Mouse (Mus musculus): ENCODE results near the gene A430005L14Rik.
A peak's percentile ranks its signal among the peaks of the same experiment; 100 is the strongest.
"Not testable (repeated sequence)": the region's sequence is repeated elsewhere in the genome, so short reads cannot be mapped to it uniquely, and the experiment has no call there.

Gene A430005L14Rik

GRCm38 (mm10) chr4:153956569-153957405 lies at the start of gene A430005L14Rik:
Gene A430005L14Rik, plus strand, starts transcription at chr4:153957237.
- peak; percentile 95 for DNase-seq (ENCODE audit: low spot score)

GRCm38 (mm10) chr4:153907573-153907972 lies 49.5 kb upstream of the A430005L14Rik start:
- DNase-seq (ENCODE audit: low spot score), result no peak

DNA sequence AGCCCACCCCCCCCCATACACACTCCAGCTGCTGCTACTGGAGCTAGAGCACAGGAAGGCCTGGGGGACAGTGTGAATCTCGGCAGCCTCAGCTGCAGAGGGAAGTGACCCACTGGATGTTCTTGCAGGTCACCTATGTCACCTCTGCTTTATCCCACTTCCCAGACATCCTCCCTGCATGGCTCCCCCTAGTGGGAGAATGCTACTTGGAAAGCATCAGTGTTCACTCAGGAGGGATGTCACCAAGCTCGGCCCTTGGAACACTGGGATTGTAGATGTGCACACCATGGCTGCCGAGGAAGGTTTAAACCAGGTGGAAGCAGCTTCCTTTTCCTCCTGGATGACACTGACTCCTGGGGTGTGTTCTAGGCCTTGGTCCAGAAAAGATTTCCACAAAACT lies 43.4 kb upstream of the A430005L14Rik start:
- no peak for DNase-seq (ENCODE audit: low spot score)

DNA sequence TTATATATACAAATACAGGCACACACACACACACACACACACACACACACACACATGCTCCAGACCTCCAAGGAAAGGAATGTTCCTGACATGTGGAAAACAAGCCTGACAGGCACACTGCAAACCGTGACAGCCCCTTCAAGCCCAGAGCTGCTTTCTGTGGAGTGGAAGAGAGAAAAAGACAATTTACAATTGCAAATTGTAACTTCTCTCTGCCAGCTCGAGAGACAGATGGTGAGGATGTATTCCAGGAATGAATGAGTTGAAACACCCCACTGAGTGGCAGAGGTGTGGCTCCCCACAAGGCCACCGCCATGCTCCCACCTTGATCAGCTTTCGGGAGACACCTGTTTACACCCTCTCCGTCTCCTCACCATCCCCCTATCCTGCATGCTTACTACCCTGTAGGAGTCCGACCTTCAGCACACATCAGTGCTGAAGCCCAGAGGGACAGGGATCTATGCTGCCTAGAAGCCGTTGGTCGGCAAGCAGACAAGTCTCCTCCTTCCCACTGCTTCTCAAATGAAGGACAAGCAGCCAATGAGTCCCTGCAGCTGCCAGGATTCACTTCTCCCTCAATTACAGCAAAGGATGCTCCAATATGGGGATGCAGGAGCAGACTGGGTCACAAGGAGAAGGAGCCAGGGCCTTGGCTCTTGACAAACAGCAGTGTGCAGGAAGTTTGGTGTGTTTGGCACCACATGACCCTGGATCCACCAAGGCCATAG lies 39.1 kb upstream of the A430005L14Rik start:
- DNase-seq (ENCODE audit: low spot score), result no peak

DNA sequence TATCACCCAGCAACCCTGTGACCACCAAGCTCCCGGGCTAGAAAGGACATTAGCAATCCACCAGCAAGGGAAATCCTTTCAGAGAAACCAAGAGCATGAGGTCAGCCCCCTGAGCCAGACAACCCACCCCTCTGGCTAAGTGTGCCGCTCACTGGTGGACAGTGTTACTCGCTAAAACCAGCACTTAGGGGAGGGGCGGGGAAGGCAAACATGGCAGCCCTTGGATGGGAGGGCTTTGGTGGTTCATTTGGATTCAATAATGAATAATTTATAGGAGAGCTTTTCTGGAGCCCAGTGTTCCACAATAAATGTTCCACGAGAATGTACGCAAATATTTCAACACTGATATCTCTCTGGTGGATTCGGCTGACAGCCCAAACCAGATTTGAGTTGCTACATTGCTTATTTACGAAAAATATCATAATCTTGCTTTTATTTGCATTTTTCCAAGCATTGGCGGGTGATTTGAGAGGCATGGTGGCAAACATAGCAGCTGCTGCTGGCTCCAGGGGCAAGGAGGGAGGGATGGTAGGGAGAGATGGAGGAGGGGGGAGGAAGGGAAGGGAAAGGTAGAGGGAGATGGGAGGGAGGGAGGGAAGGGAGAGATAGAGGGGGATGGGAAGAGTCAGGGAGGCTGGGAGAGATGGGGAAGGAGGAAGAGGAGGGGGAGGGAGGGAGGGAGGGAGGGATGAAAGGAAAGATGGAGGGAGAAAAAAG lies 36.4 kb upstream of the A430005L14Rik start:
- no peak for DNase-seq (ENCODE audit: low spot score)

- DNase-seq (ENCODE audit: low spot score), result not testable (repeated sequence)
These were observed 34.9 kb upstream of the A430005L14Rik start for GRCm38 (mm10) chr4:153922090-153922489.

DNA sequence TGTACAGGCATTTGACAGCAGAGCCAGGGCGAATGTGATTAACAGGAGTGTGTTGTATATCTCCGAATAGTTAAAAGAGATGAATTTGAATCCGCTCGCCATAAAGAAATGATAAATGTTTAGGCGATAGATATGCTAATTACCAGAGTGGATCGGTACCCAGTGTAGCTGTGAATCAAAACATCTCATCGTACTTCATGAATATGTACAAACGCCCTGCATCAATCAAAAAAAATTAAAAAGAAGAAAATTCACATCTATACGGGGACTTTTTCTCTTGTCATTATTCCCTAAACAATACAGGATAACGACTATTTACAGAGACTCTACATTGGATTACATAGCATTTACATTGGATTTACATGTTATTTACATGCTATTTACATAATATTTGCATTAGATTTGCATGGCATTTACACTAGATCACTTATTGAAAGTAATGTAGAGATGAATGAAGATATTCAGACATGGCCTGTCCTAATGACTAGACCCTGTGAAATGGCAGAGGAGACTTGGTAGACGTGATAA lies 28.2 kb upstream of the A430005L14Rik start:
- no peak for DNase-seq (ENCODE audit: low spot score)

GRCm38 (mm10) chr4:153929425-153929824 lies 27.6 kb upstream of the A430005L14Rik start:
- DNase-seq (ENCODE audit: low spot score), result no peak

- no peak for DNase-seq (ENCODE audit: low spot score)
These were observed 27.1 kb upstream of the A430005L14Rik start for GRCm38 (mm10) chr4:153929921-153930320.

DNA sequence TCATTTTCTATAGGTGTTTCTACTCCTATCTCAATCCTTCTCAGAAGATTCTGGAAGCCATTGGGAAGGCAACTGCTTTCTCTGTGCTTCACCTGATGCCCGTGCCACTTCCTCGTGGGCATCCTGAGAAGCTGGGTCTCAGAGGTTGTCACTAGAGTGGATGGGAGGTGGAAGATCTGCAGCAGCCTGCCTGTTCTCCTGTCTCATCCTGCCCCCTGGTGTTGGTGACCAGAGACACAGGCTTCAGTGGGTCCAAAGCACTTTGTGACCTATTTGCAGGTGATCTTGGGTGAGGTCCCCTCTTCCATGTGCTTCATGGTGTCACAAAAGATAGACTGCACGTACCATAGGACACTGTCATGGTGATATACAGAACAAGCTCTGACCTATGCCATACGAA lies 13.8 kb upstream of the A430005L14Rik start:
- no peak for DNase-seq (ENCODE audit: low spot score)

DNA sequence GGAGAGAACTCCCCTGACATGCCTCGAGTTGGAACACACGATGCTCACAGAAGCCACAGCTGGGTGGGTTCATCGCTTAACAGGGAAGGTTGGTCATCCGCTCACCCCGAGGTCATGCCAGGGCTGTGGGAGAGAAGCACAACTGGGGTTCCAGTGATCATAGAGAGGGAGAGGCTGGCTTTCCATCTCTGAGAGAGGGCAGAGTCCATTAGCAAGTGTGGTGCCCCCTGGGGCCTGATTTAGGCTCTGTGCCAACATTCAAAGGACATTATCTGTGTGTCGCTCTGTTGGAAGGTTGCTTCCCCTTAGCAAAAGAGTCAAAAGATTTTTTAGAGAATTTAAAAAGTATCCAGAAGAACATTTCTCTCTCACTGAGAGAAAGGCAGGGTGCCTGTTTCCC lies 12.8 kb upstream of the A430005L14Rik start:
- no peak for DNase-seq (ENCODE audit: low spot score)

- no peak for DNase-seq (ENCODE audit: low spot score)
These were observed 11.3 kb upstream of the A430005L14Rik start for GRCm38 (mm10) chr4:153945741-153946140.

- DNase-seq (ENCODE audit: low spot score), result no peak
These were observed 6.7 kb upstream of the A430005L14Rik start for GRCm38 (mm10) chr4:153950372-153950771.

DNA sequence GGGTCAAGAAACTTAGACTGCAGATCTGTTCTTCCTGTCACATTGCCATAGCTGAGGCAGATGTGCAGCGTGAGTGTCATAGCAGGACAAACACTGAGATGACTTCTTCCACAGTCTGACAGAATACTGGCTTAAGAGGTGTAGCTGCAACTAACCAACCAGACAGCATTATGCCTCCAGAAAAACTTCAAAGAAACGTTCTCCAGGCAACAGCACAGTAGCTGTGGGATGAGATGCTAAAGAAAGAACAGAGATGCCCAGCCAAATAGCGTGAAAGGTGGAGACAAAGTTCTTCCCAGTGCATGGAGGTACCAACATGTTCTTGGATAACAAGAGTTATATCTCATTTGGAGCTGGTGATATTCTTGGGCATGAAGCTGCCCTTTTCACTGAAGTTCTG lies 5.9 kb upstream of the A430005L14Rik start:
- no peak for DNase-seq (ENCODE audit: low spot score)

- DNase-seq (ENCODE audit: low spot score), result no peak
These were observed 5.3 kb upstream of the A430005L14Rik start for GRCm38 (mm10) chr4:153951692-153952091.

DNA sequence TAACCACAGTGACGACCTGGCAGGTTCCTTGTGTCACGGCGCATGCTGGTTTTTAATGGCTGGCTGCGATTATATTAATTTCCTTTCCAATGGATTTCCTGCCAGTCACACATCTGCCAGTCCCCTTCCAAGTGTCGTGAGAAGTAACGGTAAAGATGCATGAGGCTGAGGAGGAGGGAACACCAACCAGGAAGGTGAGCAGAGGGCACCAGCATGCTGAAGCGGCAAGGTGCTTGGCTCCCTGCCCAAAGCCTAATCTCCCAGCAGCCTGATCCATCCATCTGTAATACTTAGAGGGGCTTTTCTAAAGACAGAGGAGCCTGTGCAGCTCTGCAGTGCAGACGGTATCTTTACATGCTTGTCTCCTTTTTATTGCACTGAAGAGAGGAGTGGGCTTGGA lies 1.4 kb upstream of the A430005L14Rik start:
- no peak for DNase-seq (ENCODE audit: low spot score)

- DNase-seq (ENCODE audit: low spot score), result no peak
These were observed 610 bp downstream of the A430005L14Rik start for GRCm38 (mm10) chr4:153957444-153958250.

DNA sequence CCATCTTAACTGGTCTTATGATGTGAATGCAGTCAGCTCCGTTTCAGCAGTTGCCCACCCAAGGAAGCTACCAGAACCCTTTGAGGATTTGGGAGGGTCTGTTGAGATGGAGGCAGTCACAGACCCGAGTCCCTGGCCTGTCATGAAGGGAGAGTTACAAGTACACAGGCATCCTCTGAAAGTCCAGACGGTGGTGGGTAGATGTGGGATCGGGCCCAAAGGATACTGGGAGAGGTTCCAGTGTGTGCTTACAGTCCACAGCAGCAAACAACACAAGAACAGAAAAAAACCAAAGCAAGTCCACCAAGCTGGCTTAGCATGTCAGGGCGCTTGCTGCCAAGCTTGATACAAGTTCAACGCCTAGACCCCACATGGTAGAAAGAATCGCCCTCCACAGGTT lies 5.6 kb downstream of the A430005L14Rik start:
- no peak for DNase-seq (ENCODE audit: low spot score)

DNA sequence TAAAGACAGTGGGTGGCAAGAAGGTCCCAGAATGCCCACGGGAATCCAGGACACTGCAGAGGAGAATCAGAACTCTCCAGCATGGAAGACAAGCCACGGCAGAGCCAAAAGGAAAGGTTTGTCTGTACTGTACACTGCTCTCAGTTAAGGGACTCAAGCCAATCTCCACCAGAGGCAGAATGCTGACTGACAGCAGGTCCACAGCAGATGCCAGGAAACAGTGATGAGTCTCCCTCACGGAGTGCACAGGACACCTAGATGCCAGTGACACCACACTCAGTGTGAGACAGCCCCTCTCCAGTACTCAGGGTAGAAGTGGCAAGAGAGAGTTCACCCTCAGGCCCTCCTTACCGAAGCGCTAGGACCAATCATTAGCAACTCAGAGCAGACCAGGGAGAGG lies 9.6 kb downstream of the A430005L14Rik start:
- no peak for DNase-seq (ENCODE audit: low spot score)

DNA sequence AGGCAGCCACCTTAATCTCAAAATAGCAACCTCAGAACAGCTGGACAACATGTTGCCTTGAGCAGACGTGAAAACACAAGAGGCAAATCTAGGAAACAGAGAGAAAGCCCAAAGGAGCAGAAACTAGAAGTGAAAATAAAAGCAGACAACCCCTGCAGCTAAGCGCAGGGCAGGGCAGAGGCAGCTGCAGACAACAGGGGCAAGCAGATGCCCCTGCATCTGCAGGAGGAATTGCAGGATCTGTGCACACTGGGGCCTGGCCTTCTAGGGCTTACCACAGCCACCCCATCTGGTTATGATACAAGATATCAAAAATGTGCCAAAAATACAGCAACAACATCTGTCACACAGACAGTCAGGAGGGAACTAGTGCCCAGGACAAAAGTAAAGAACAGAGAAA lies 10.5 kb downstream of the A430005L14Rik start:
- DNase-seq (ENCODE audit: low spot score), result no peak

DNA sequence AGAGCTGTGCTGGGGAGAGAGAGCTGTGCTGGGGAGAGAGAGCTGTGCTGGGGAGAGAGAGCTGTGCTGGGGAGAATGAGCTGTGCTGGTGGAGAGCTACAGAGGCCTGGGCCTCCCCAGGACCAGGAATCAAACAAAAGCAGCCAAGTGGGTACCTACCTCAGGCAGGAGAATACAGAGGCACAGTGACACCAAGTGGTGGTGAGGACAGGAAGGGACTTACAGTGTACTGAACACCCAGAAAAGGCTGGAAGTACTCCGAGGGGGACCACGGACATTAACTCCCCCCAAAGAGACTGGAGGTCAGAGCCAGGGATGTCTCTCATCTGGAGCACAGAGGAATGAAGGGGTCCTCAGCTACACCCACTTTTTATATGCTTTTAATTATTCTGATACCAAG lies 11.0 kb downstream of the A430005L14Rik start:
- no peak for DNase-seq (ENCODE audit: low spot score)

Data from left cerebral cortex, adult 11 months (tissue).